Mouse (Mus musculus): ENCODE measurements at regions not wholly inside any gene's neighbourhood (a gene's known extent, or its start where the extent isn't known, plus 50 kb on each side); places are given as distances from the start of the nearest gene placed in this dataset.
A peak's percentile ranks its signal among the peaks of the same experiment; 100 is the strongest.

DNA sequence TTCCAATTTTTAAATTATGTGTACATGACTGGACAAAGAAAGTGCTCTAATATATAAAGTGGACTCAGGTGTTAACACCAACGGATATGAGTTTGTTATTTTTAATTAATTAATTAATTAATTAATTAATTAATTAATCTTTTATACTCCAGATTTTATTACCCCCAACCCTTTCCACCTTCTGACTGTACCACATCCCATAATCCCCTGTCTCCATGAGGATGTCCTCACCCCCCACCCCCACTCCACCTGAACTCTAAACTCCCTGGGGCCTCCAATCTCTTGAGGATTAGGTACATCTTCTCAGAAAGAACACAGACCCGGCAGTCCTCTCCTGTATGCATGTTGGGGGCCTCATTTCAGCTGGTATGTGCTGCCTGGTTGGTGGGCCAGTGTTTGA is 182.8 kb downstream of the Rassf9 start:
- no peak for DNase-seq

DNA sequence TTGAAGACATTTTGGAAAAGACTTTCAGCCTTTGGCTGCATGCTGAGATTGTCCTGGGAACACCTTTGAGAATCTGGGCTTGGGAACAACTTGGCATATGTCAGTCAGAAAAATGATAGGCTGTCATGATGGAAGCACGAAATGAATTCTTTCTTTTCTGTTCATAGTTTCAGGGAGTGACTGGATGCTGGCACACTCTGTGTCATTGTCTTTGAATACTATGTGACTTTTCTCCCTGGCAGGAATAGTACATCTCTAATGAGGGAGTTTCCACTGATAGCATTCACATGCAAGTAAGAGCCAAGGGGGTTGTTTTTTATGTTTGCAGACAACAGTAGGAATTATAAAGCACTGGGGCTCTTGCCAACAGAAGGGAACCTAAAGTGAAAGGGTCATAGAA is 177.9 kb downstream of the Rassf9 start:
- no peak for DNase-seq

DNA sequence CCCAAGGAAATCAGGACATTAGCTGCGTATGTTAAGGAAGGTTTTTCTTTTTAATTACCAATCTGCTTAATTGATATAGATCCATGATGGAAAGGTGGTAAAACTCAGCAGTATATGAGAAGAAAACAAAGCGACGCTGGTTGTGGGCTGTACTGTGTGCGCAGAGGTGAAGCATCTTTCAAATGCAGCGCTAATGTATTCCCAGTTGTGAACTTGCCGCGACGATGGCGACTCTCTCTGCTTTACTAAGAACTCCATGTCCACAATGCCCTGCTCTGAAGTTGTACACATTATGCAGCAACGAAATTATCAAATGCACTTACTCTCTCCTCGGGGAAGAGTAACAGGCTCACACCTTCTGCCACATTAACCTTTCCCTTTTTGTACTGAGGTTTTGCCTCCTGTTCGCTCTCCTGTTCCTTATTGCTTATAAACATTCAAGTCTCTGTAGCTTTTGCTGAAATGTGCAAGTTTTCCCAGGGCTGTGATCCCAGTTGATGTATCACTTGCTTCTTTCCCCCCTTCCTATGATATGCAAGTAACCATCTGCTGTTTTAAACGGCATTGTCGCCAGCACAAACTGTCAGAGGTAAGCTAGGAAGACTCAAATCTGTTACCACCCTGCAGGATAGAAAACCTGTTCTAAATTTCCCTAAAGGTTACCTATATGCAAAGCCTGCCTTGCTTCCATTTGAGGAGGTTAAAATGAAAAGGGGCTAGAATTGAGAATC is 174.8 kb downstream of the Rassf9 start:
- no peak for DNase-seq

DNA sequence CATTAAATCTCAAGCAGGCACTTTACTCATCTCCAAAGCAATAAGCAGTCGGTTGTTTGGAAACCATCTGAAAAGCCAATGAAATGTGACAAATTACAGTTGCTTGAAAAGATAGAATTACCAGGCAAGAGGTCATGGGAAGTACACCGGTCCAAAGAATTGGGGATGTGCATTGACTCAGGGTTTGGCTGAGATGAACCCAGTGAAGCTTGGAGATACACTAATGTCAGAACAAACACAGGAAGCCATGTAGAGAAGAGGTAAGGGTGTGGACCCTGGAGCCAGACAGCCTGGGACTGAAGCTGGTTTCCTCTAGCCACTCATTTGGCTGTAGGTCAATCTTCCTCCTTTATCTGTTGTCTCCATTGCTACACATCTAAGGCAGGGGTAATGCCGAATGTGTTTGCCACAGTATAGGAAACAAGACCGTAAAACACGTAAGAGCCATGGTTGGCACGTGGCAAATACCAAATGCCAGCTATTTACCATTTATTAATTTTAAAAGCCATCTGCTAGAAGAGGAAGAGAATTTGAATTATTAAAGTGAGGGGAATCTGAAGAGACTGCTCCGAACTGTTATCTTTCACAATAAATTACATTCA is 173.9 kb downstream of the Rassf9 start:
- peak in 1 of 2 experiments; percentile 16 for DNase-seq

DNA sequence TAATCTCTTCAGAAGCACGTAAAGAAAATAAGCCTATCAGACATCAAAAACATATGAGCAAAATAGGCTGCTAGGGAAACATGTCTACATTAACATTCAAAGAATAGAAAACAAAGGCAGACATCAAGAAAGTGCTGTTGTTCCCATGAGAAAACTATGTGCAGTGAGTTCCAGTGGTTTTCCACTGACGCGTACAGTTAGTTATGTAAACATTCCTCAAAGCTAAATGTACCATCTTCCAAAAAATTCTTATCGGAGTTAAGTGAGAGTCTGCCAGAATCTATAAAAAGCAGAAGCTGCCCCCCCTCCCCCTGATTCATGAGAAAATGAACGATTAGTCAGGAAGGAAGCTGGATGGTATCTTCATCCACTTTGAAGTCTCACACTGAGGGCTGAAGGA is 155.3 kb downstream of the Rassf9 start:
- no peak for DNase-seq

DNA sequence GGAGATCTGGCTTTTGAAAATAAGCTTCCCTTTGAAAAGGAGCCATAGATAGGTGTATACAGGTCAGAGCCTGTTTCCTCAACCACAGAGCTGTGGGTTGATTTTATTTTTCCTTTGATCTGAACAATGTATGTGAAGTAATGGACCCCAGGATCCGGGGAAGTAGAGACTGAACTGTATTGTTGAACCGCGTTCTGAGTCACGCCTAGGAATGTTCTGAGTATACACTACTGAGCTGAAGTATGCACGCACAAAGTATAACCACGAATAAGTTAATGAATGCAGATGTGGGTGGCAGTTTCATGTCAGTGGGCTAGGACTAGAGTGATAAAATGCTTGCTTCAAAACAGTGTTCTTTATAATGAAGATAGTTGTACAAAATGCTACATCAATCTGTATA is 147.7 kb downstream of the Rassf9 start:
- DNase-seq, result no peak

DNA sequence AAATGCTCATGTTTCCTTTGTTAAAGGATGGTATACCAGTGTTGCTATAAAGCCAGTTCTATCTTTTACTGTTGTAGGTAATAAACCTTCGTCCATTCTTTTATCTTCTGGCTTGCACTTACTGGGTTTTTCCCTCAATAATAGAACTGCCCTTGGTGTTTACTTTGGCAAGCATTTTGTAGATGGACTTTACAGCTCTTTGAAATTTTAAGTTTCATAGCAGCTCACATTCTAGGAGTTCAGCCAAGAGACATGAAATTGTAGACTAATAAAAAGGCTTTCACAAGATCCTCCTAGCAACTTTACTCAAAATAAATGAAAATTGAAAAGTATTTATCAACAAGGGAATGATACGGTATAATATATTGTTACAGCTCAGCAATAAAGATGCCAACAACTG is 124.5 kb downstream of the Rassf9 start:
- DNase-seq, result no peak

DNA sequence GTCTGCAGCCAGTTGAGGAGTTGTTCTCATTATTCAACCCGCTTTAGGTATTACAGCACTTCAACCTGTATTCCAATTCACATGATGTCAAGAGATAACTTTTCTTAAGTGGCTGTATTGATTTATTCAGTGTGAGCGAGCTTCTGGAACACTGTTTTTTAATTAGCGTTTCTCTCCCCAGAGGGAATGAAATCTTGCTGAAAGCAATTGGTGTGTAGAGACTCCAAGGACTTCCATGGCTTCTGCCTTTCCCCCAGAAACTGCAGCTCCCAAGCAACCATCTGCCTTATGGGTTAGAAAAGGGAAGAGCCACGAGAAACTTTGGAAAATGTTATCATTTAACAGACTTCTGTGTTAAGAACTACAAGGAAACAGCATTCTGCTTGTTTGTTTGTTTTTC is 121.4 kb downstream of the Rassf9 start:
- no peak for DNase-seq

DNA sequence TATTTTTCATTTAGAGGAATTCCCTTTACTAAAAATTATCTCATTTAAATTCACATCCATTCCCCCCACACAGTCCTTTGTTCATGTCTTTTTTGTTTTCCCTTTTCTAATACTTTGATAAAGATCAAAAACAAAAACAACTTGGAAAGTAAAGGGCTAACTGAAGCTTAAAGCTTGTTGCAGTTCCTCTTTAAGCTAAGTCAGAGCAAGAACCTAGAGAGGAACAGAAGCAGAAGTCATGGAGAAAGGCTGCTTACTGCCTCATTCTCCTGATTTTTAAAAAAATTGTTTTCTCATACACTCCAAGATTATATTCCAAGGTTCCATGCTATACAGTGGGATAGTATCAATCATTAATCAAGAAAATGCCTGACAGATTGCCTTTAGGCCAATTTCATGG is 116.6 kb downstream of the Rassf9 start:
- no peak for DNase-seq

DNA sequence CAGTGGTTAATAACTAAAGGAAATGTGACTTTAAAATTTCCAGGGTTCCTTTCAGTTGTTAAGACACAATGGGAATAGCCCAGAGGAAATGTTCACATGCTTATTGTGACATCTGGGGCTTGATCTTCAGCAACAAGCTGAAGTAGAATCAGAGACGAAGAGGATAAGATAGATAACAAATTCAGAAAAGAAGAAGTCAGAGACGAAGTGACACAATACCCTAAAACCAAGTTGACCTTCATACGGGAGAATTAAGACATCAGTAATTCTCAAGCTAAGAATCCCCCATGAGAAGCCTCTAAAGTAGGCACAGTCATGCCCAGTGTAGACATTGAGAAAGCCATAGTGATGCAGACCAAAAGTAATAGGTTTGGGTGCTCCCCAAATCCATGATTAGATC is 111.9 kb downstream of the Rassf9 start:
- no peak for DNase-seq

DNA sequence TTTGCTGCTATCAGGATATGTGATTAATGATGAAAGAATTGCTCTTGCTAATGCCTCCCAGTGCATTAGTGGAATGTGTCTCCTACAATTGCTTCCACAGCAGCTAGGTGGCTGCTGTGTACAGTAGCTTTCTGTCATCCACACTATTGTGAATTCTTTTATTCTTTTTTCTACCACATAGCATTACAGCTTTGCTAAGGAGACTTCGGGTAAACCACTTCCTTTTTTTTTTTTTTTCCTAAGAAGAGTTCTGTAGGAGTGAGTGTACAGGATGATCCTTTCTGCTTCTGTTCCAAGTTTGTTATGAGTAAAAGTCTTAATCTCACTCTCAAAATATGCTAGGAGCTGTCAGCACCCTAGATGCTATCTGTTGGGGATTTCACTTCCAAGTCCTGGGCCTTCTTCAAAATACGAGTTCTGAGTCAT is 110.6 kb downstream of the Rassf9 start:
- DNase-seq, result no peak

DNA sequence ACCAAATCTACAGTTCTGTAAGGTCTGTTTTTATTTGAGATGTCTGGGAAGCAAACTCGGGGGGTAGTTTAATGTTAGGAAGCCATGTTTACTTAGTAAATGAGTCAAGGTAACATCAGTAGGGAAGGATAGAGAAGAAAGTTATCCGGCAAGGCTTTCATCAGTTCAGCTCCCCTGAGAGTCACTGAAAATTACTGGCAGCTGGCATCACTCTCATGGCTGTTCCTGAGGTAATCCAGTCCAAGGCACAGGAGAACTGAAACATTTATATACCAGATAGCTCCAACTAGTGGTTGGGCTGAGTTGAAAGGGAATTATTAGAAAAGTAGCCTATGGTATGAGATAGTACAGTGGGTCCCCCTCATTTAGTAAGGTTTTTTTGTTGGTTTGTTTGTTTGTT is 106.7 kb downstream of the Rassf9 start:
- DNase-seq, result no peak

DNA sequence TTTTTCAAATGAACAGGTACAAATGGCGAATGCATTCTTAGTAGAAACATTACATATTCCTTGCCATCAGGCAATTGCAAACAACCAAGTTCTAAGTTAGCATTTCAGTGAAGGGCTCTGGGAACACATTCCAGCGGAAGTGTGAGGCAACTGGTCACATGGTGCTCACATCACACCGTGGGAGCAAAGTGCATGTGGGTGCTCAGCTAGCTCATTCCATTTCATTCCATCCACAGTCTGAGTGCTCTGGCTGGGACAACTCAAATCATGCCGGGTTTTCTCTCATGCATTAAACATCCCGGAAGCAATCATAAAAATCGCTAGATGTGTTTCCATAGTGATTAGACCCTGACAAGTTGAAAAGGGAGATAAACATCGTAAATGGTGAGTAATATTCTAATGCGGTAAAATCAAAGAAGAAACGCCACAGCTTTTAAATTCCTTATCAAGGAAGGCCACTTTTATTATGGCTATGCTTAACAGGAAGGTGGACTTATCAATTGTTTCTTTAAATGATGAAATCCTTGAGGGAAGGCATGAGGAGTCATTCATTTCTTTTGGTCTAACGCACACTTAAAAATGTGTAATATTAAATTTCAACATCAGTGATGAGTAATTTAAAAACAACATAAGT is 104.1 kb downstream of the Rassf9 start:
- no peak for DNase-seq
